Mouse (Mus musculus) midbrain, postnatal 0 days (tissue): Measurements from ENCODE around the gene Rnf166. TPM values are rescaled to one million over a fixed set of nuclear protein-coding genes. Genes with fewer than 3 reads are reported as not detected.

ENCODE experiments used
- ATAC-seq: fragments of 200-750 bp; cut with Nextera tagmentation; 2 replicates; pipeline ENCODE4 v1.8.0; 2017; ENCODE audit warnings: moderate number of reproducible peaks, mild to moderate bottlenecking, moderate TSS enrichment, moderate library complexity; ENCODE audit not compliant: low FRiP score
- DNase-seq: peaks from one replicate; pipeline ENCODE4 v3.0.0-alpha.2; 2015; ENCODE audit warnings: low spot score
- H3K27ac ChIP-seq: fragments of 300-500 bp; sonication (generic); 2 replicates; pipeline ENCODE4 v1.5.1; 2014; ENCODE audit warnings: low read depth, mild to moderate bottlenecking, low read length, mixed read lengths
- H3K27me3 ChIP-seq: fragments of 300-500 bp; sonication (generic); 2 replicates; pipeline ENCODE4 v1.6.1; 2014; ENCODE audit warnings: low read length, control low read depth, mixed read lengths; ENCODE audit not compliant: insufficient read depth
- H3K36me3 ChIP-seq: fragments of 300-500 bp; sonication (generic); 2 replicates; pipeline ENCODE4 v1.6.1; 2014; ENCODE audit warnings: low read length, control low read depth, mixed read lengths; ENCODE audit not compliant: insufficient read depth
- H3K4me1 ChIP-seq: fragments of 300-500 bp; sonication (generic); 2 replicates; pipeline ENCODE4 v1.6.1; 2014; ENCODE audit warnings: mild to moderate bottlenecking, control low read depth, antibody characterized with exemption, low read length, mixed read lengths; ENCODE audit not compliant: insufficient read depth
- H3K4me2 ChIP-seq: fragments of 300-500 bp; sonication (generic); 2 replicates; pipeline ENCODE4 v1.6.1; 2014; ENCODE audit warnings: low read depth, mild to moderate bottlenecking, low read length, mixed read lengths; ENCODE audit not compliant: poor library complexity, severe bottlenecking
- H3K4me3 ChIP-seq: fragments of 300-500 bp; sonication (generic); 2 replicates; pipeline ENCODE4 v1.5.1; 2014; ENCODE audit warnings: low read depth, mild to moderate bottlenecking, low read length, moderate library complexity
- H3K9ac ChIP-seq: fragments of 300-500 bp; sonication (generic); replicated peaks from 2 replicates; pipeline ENCODE4 v1.6.1; 2014; ENCODE audit warnings: mild to moderate bottlenecking, low read length, moderate library complexity, mixed read lengths; ENCODE audit not compliant: poor library complexity, severe bottlenecking
- H3K9me3 ChIP-seq: fragments of 300-500 bp; sonication (generic); 2 replicates; pipeline ENCODE4 v1.6.1; 2016; ENCODE audit warnings: low read length, control low read depth
- CTCF ChIP-seq: IDR thresholded peaks from 2 replicates; pipeline ENCODE4 v1.5.1; 2016; ENCODE audit warnings: antibody characterized with exemption, mild to moderate bottlenecking
- WGBS: fragments of 180-500 bp; shearing (Covaris S2); extraction: QIAGEN DNeasy Blood & Tissue Kit; methylation state at CpG from one replicate; pipeline ENCODE4 v1.1.7; 2014; 5-methylcytosine and 5-hydroxymethylcytosine counted together
- polyA plus RNA-seq: library from polyadenylated mRNA; unstranded; fragments of >200 nt; fragmentation: Nextera tagmentation; extraction: Ambion mirVana; gene quantifications from 2 replicates; pipeline ENCODE4 v1.2.1, GENCODE M21; 2015
- total RNA-seq: library from RNA; depleted of rRNA; stranded (reverse); fragments of >200 nt; gene quantifications from 2 replicates; pipeline ENCODE4 v1.2.3, GENCODE M21; 2014

Gene Rnf166
- total and polyA plus RNA-seq, 2 experiments from 2014 or later: 25.1 to 26.4 TPM

DNA sequence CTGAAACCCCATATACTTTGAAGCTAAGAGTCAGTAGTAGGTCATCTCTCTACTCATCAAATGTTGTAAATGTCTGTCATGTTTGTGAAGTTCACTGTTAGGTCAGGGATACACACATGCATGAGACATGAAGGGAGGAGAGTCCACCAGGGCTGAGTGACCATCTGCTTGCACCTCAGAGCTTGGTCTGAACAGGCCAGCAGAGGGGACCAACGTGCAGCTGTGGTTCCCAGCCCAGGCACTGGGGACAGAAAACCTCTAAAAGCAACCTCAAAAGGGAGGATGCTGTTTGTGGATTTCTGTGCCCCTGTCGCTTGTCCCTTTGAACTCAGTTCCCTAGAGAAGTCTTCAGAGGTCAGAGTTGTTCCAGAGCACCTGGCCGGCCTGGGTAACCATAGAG, 30.7 kb downstream of the Rnf166 start:
- Histone ChIP-seq H3K36me3 (no peaks in the 10 kb centered on the region), H3K9me3 (no peaks in the 10 kb centered on the region), H3K4me1 (peaks cover 13% of the 10 kb centered on the region; the same call in 1 of the 2 replicates), H3K4me2 (peak overlapping the region; percentile 76), H3K4me3 (no peak overlapping the region), H3K9ac (0 out of 2 replicates have a peak overlapping the region, but pooled peaks have one; percentile 13), H3K27me3 (no peaks in the 10 kb centered on the region), H3K27ac (peak overlapping the region; percentile 86; the same call in 1 of the 2 replicates)
- ATAC-seq (no peak), DNase-seq (no peak)
- 62% methylated on average over 3 of the region's 3 CpGs for WGBS
- TF ChIP-seq CTCF: peak; percentile 28

DNA sequence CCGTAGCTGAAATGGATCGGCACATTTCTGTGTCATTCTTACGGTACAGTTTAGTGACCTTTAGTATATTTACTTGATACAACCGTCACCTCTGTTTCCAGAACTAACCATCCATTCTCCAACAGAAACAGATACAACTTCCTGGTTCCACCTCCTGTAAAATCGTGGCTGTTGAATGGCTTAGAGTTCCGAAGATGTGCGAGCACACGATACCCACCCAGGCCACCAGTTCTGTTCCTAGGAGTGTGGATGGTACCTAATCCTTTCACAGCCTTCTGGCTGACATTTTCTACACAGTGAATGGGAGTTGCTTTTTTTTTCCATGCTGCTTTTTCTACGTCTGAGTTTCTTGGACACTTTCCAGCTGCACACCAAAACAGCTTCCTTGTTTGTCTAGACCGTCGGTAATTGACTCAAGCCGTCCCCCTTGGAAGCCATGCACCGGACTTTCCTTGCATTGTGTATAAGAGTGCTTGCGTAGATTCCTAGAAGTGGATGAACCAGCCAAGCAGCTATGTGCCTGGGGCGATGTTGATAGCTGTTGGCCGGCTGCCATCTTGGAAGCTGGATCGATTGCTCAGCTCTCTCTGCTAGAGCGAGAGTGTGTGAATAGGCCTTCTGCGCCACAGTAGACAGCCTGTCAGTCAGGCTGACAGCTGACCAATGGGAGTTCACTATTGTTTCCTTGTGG, 31.7 kb downstream of the Rnf166 start:
- H3K27me3 ChIP-seq: no peaks in the 10 kb centered on the region
- TF ChIP-seq CTCF: no peak
- peak; percentile 94 for DNase-seq
- peak overlapping the region; percentile 64 for H3K9ac ChIP-seq
- H3K4me1 ChIP-seq: peaks cover 13% of the 10 kb centered on the region; the same call in 1 of the 2 replicates
- H3K36me3 ChIP-seq: peaks cover 8% of the 10 kb centered on the region; the same call in 1 of the 2 replicates
- H3K4me2 ChIP-seq: peak overlapping the region; percentile 76
- ATAC-seq: peak; percentile 38; the same call in 1 of the 2 replicates
- peak overlapping the region; percentile 74 for H3K4me3 ChIP-seq
- peak overlapping the region; percentile 86 for H3K27ac ChIP-seq
- 6% methylated on average over 19 of the region's 19 CpGs for WGBS
- H3K9me3 ChIP-seq: no peaks in the 10 kb centered on the region

- Histone ChIP-seq H3K9me3 (no peaks in the 10 kb centered on the region), H3K36me3 (peaks cover 10% of the 10 kb centered on the region; the same call in 1 of the 2 replicates), H3K4me3 (peak within 1 kb of the TSS; percentile 74), H3K27me3 (no peaks in the 10 kb centered on the region), H3K27ac (peak within 1 kb of the TSS; percentile 86), H3K9ac (peak within 1 kb of the TSS; percentile 73), H3K4me1 (peaks cover 13% of the 10 kb centered on the region; the same call in 1 of the 2 replicates), H3K4me2 (peak within 1 kb of the TSS; percentile 96)
- DNase-seq (peak; percentile 100), ATAC-seq (peak; percentile 98)
- WGBS: under 1% methylated on average over 47 of the region's 47 CpGs
- peak; percentile 50 for TF ChIP-seq CTCF
These were observed 32.4 kb downstream of the Rnf166 start, which contains the start of gene Mvd for GRCm38 (mm10) chr8:122443262-122444006. Mvd (minus strand) TSS chr8:122443422.

DNA sequence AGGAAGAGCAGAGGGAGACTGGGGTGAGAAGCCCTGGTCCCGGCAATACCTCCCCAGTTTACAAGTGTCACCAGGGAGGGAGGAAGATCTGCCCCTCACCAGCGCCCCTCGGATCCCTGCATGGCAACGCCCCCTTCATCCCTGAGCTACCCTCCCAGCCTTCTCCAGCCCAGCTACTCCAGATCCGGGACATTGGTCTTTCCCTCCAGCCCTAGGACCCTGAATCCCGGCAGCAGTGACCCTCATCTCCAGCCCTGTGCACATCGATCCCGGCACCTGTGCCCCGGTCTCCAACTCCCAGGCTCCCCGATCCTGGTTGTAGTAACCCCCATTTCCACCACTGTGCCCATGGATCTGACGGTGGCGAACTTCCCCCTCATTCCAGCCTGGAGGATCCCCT, 33.1 kb downstream of the Rnf166 start:
- WGBS: under 1% methylated on average over 12 of the region's 12 CpGs
- Histone ChIP-seq H3K36me3 (peaks cover 14% of the 10 kb centered on the region), H3K27me3 (no peaks in the 10 kb centered on the region), H3K4me2 (peak overlapping the region; percentile 96), H3K4me3 (peak overlapping the region; percentile 74), H3K9ac (peak overlapping the region; percentile 73), H3K27ac (peak overlapping the region; percentile 78), H3K9me3 (no peaks in the 10 kb centered on the region), H3K4me1 (peaks cover 13% of the 10 kb centered on the region; the same call in 1 of the 2 replicates)
- TF ChIP-seq CTCF: no peak
- DNase-seq (no peak), ATAC-seq (peak; percentile 4; the same call in 1 of the 2 replicates)

- Histone ChIP-seq H3K9me3 (no peaks in the 10 kb centered on the region), H3K9ac (peak overlapping the region; percentile 73), H3K4me1 (peaks cover 13% of the 10 kb centered on the region; the same call in 1 of the 2 replicates), H3K36me3 (peaks cover 18% of the 10 kb centered on the region), H3K4me2 (peak overlapping the region; percentile 96), H3K27ac (peak overlapping the region; percentile 78), H3K4me3 (peak overlapping the region; percentile 74), H3K27me3 (no peaks in the 10 kb centered on the region)
- WGBS: 16% methylated on average over 7 of the region's 7 CpGs
- DNase-seq (no peak), ATAC-seq (no peak)
- TF ChIP-seq CTCF: no peak
These were observed 33.5 kb downstream of the Rnf166 start for GRCm38 (mm10) chr8:122442356-122442755.
